Mouse (Mus musculus) kidney, adult 18-20 months (tissue): ENCODE results near the gene 6030468B19Rik.
"Not testable (repeated sequence)": the region's sequence is repeated elsewhere in the genome, so short reads cannot be mapped to it uniquely, and the experiment has no call there.

ENCODE experiments used
- DNase-seq: peaks from one replicate; pipeline ENCODE4 v3.0.0; 2021

Gene 6030468B19Rik

DNA sequence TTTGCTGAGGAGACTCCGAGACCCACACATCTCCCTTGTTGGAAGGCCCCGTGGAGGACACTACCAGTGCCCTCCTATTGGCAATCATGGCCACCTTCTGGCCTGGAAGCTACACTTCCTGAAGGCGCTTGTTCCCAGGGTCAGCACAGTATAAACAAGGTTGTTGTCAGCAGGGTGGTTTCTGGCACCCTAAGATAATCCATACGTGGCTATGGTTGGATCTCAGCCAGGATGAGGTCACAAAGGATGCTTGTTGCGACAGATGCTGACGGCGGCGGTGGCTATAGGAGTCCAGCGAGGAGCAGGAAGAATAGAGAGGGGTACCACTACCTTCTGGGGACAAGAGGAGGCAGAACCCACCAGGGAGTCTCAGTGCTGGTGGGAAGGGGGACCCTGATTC is 32.9 kb downstream of the 6030468B19Rik start:
- DNase-seq = no peak

DNA sequence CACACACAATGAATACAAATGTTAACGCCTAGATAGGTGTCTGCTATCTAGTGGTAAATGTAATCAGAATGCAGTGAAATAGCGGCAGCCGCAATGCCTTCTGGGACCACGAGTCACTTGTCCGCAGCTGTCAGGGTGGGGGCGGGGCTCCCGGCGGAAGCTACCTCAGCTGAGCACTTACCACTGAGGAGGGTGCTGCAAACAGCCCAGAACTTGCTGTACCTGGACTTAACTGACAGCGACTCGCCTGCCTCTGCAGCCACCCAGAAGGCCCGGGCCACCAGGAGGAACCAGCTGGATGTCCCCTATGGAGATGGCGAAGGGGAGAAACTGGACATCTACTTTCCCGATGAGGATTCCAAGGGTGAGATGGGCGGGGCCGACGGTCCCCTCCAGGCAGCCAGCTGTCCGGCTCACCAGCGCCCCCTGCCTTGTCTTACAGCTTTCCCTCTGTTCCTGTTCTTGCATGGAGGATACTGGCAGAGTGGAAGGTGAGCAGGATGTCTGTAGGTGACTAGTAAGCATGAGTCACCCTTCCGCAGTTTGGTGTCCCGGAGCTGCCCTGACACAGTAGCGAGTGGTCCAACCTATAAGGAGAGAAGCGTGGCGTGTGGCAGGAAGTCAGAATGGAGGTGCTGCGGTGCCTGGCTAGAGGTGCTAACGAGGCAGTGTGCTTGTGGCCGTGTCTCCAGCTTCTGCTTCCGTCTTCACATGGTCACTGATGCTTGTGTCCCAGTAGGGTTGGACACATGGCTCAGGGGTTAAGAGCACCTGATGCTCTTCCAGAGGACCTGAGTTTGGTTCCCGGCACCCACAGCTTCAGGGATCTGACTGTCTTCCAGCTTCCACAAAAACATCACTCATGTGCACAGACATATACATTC is 34.9 kb downstream of the 6030468B19Rik start:
- peak; percentile 79 for DNase-seq

DNA sequence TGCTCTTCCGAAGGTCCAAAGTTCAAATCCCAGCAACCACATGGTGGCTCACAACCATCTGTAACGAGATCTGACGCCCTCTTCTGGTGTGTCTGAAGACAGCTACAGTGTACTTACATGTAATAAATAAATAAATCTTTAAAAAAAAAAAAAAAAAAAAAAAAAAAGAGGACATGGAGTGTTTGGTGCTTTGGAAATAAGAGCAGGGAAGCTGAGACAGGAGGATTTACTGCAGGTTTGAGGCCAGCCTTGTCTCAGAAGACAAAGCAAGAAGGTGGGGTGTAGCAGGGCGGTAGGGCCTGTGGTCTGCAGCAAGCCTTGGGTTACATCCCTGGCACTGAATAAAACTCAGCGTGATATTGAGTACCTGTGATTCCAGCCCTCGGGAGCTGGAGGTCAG is 36.0 kb downstream of the 6030468B19Rik start:
- DNase-seq = not testable (repeated sequence)

DNA sequence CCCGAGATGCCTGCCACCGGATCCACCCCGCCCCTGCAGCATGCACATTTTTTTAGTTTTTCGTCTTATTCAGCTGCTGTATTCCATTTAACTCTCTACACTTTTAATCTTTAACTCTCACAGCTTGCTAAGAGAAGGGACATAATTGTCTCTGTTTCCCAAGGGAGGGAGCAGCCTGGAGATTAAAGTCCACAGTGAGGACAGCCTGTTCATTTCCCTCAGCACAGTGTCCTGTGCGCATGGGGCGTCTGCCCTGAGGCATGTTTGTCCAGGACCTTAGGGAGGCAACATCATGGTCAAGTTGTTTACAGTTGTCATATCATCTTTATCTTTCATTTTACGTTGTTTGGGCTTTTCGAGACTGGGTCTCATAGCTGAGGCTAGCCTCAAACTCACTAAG is 36.6 kb downstream of the 6030468B19Rik start:
- peak; percentile 78 for DNase-seq

DNA sequence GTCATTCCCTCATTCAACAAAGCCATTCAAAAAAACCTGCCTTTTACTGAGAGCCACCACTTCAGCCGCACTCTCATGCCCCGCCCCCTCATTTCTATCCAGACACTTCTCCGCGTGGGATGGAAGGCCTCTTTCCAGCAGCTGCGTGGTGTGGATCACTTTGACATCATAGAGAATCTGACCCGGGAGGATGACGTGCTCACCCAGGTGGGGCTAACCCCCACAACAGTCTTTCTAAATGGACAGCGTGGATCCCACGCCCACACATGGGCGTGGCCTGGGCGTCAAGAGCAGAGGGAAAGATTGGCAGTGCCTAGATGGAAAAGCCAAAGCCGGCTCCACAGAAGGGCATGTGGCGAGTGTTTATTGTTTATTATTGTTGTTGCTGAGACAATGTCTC is 38.8 kb downstream of the 6030468B19Rik start:
- DNase-seq = peak; percentile 54

DNA sequence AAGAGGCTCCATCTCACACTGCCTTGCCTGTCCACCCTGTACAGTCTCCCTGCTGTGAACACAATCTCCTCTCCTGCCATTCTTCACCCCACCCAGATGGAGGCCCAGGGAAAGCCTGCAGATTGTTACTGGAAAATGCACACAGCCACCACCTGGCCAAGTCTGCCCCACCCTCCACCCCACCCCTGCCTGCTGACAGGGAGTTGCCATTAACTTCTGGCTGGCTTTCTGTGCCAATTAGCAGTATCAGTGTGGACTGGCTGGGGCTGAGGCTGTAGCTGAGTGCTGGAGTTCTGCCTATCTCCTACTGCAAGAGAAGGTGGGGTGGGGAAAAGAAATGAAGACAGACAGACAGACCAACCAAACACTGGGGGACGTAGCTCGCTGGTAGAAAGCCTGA is 41.1 kb downstream of the 6030468B19Rik start:
- peak; percentile 54 for DNase-seq

DNA sequence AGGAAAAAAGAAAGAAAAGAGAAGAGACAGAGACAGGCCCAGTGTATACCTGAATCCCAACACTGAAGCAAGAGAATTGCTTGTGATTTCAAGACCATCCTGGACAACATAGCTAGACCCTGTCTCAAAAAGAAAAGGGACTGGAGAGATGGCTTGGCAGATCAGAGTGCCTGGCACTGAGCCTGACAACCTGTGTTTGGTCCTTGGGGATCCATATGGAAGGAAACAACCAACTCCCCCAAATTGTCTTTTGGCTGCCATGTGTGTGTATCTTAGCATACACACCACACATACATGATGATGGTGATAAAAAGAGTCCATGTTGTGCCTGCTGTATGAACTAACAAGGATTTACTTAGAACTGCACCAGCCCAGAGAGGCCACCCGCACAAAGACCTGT is 41.6 kb downstream of the 6030468B19Rik start:
- no peak for DNase-seq

DNA sequence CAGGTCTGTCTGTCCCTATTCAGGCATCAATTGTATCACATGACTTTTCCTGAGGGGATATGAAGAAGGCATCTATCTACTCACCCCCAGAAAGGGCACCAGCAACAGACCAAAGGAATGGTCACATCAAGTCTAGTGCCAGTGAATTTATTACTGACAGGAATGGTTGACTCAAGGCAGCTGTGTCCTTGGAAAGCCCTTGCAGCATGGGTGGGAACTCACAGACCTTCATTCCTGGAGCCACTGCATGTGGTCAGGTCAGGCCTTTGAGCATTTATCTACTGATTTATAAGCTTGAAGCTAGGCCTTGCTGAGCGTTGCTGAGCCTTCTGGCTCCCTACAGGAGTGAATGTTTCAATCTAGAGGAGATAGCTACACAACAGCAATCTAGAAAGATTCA is 43.5 kb downstream of the 6030468B19Rik start:
- DNase-seq = no peak

DNA sequence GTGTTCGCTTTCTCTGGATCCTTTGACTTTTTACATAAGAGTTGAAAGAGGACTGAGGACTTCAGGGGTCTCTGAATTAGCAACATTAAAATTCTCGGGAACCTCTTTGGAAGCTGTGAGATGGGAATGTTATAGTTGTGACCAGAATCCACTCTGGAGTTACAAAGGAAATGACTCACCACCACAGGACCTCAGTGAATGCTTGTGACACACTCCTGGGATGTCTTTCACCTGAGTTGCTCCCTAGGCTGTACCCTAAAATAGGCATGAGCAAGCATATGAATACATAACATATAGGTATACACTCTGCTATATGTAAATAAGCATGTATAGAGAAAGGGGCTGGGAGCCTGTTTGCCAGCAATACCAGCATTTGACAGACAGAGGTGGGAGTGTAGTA is 46.0 kb downstream of the 6030468B19Rik start:
- DNase-seq = no peak

DNA sequence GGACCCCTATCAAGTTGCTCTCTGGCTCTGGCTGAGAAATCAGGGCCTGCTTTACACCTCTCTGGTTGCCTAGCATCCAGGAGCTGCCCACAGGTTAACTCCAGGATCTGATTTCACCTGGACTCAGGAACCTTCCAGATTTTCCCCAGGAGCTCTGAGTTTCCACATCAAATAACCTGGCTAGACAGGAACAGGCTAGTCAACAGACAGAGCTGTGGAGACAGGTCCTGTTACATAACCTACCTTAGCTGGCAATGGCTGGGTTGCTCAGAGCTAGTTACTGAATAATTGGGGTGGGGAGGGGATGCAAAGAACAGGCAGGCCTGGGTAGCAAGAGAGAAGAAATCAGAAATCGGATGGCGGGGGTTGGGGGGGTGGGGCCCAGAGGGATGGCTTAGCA is 47.5 kb downstream of the 6030468B19Rik start:
- DNase-seq = peak; percentile 56

DNA sequence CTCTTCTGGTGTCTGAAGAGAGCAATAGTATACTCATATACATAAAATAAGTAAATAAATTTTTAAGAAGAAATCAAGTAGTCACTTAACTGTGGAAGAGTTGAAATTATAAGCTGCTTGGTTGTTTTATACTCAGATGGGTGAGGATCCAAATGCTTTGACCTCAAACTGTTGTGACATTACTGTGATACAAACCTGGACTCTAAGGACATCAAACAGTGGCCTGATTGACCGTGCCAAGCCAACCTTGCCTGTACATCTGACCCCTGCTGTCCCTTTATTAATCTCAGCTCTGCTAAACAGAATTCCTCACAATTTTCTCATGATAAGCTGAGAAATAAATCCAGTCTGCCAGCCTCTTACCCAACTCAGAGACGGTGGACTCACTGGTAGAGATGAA is 48.2 kb downstream of the 6030468B19Rik start:
- no peak for DNase-seq

DNA sequence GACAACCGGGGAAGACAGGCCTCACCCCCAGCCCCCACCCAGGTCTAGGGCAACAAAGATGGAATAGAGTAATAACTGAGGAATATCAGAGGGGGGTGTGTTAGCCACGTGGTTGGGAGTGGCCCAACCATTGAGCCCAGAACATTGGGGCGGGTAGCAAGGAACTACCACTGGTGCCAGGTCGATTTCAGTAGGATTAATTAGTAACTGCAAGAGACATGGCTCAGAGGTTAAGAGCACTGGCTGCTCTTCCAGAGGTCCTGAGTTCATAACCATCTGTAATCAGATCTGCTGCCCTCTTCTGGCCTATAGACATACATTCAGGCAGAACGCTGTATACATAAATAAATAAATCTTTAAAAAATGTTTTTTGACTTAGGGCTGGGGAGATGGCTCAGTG is 49.2 kb downstream of the 6030468B19Rik start:
- DNase-seq = peak; percentile 73

DNA sequence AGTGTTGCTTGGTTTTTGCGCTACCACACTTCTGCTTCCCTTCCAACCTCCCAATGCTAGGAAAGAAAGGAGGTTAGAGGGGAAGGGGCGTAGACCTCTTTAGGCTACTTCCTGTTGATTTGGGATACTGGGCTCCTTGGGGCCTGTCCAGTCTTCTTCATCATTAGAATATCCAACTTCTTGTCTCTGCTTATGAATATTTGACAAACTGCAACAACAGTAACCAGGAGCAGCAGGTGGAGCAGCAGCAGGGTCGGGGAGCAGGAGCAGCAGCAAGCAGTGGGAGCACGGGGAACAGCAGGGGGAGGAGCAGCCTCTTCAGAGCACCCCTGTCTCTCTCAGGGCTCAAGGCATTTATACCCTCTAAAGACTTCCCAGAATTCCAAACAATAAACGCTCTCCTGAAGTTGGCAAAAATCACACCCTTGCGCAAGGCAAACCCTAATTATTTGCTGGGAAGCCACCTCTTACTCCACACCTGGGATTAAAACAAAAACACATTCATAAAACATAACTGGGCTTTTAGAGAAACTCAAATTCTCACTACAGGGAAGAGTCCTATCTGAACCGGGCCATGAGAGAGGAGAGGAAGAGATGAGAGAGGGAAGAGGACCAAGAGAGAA is 50.2 kb downstream of the 6030468B19Rik start:
- no peak for DNase-seq

DNA sequence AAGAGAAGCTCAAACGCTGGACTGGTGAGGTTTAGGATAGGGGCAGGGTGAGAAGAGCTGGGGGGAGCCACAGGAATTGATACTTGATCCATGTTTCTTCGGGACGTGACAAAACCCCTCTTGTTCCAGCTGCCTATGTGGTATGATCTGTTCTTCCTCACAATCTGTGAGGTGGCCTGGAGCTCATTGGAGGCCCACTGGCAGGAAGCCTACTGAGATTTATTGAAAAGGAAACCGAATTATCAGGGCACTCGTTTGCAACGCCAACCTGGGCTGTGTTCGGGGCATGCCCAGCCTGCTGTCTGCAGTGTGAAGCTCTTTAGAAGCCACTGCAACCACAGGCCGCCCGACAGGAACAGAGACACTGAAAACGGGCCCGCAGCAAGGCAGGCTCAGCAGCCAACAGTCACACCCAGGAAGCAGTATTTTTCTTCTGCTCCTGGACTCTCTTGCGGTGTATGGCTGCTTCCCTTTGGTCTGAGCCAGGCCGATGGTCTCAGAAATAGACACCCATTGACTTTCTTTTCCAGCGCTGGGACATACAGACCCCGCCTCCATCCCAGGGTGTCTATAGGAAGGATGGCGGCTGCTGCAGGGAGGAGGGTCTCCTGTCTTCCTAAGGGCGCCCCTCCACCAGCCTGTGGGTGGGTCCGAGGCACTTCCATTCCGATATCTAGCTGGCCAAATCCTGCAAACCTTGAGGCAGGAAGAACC is 51.0 kb downstream of the 6030468B19Rik start:
- DNase-seq = no peak

DNA sequence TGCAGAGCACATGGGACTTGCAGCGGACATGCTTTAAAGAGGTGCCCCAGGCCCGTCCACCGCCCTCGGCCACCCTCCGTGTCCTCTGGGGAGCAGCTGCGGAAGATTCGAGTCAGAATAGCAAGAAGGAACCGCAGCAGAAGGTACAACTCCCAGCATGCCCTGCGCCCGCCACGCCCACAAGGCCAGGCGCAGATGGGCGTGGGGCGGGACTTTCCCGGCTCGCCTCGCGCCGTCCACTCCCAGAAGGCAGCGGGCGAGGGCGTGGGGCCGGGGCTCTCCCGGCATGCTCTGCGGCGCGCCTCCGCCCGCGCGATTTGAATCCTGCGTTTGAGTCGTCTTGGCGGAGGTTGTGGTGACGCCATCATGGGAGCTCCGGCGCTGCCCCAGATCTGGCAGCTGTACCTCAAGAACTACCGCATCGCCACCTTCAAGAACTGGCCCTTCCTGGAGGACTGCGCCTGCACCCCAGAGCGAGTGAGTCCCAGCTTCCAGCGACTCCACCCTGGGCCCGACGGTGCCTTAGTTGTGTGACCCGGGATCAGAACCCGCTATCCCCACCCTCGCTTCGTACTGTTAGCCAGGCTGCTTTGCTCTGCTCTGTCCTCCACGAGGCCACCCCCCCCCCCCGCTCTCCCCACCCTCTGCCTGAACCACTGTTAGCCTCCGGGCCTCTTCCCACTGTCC is 51.7 kb downstream of the 6030468B19Rik start, which contains the start of gene Birc5:
Gene Birc5, plus strand, starts transcription at position 267 of the 687 bp plus-strand sequence.
- peak; percentile 97 for DNase-seq

DNA sequence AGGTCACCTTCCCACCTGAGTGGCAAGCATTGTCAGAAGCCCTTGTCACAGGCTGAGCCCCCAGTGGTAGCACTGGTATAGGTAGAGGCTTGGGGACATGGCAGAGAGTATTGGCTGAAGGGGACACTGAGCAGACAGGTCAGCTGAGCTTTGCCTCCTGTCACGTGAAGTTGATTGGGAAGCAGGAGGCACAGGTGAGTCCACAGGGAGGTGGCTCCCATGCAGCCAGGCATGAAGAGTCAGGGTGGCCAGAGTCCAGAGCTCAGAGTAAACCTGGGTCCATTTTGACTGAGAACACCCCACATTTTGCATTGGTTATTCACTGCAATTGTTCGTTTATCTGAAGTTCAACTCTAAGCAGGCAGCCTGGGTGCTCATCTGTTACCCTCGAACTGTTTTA is 55.4 kb downstream of the 6030468B19Rik start:
- no peak for DNase-seq

DNA sequence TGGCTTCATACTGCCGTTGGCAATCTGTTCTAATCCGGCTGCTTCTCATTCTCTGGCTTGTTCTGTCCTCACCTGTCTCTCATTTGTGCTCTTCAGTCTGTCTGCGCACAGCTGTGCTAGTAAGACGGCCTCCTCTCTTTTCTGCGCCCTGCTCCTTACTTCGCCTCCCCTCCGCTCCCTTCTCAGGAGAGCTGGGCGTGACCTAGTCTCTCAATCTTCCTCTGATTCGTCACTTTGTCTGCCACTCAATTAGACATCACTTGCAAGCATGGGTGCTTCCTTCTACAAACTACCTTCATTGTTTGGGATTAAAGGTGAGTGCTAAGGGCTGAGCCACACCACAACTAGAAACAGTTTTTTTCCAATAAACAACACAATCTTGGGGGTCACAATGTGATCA is 56.8 kb downstream of the 6030468B19Rik start:
- no peak for DNase-seq

DNA sequence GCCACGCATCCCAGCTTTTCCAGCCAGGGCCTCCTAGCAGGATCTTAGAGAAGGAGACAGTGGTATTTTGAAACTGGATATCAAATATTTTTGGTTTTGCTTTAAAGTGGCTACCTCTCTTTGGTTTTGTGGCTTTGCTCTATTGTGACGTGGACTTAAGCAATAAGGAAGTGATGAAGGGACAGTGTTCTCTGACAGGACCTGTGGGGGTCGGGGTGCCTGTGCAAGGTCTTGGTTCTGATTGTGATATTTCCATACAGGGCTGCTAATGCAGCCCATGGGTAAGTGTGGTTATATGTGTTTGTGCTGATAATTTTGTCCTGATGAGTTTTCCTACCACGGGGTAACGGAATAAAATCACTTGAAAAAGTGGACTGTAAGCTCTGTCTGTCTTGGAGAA is 57.9 kb downstream of the 6030468B19Rik start:
- no peak for DNase-seq

DNA sequence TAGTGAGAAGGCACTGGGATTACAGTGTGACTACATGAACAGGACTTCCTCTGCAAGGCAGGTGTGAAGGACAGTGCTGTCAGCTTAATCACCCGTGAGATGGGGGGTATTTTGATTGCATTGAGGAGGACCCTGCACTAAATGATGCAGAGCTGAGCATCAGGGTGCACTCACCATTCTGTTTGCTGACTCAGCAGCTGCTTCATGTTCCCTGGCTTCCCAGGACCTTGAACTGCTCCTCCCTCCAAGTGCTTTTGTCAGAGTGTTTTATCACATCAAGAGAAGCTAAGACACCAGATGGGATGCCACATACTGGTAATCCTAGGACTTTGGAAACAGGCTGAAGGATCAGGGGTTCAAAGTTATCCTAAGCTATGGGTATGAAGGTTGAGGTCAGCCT is 58.5 kb downstream of the 6030468B19Rik start:
- no peak for DNase-seq
